In the genomic region with DNA sequence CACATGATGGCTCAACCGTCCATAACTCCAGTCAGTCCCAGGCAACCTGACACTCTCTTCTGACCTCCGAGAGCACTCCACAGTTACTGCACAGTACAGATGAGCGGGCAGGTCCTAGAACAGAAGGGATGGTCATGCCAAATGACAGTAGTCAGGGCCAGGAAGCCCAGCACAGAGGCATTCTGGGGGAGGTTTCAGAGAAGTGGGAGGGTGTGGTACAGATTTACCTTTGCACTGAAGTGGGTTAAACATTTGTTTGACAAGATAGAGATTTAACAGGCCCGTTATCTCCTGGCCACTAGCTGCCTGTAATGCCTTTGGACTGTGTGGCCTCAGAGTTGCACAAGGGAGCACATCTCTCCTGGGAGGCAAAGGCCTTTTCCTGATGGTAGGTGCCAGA, we compare ENCODE assay signal across 17 mouse cellular contexts. TPM values are rescaled to one million over a fixed set of nuclear protein-coding genes. Genes with fewer than 3 reads are reported as not detected.
A peak's percentile ranks its signal among the peaks of the same experiment; 100 is the strongest.
DNase-seq lines count a peak whose midpoint lies in the region; ATAC-seq and TF ChIP-seq lines count a peak whose summit lies in the region.
"Had no signal": no experiment of that assay in that cellular context is flagged by ENCODE, and none has a peak within 500 bp of the region (broad histone marks: within the 10 kb centered on the region; RNA-seq: fewer than 3 reads in every experiment).

No protein-coding gene starts in this region.

- peak overlapping the region; percentile 72 for H3K27ac ChIP-seq in left cerebral cortex, adult 2 months
- peak overlapping the region; percentile 12; the same call in 1 of the 2 replicates for H3K27ac ChIP-seq in liver, postnatal 0 days (ENCODE audit: low read depth)
- H3K27ac ChIP-seq in forebrain, embryonic 10.5 days: no peak overlapping the region
- H3K27ac ChIP-seq: embryonic facial prominence, embryonic 13.5 days; heart, embryonic 15.5 days; hindbrain, embryonic 12.5 days; neural tube, embryonic 12.5 days had no signal

- no peak for DNase-seq in left cerebral cortex, adult 2 months (ENCODE audit: extremely low spot score in 1 of 2, low spot score in 2 of 2)
- no peak for DNase-seq in left cerebral cortex, adult 8-10 months (ENCODE audit: low spot score in 2 of 2)
- peak; percentile 86 to 89 for DNase-seq in kidney, adult 8-10 months
- DNase-seq in kidney, postnatal 25 days: peak; percentile 66 to 87
- DNase-seq in liver, postnatal 0 days: peak; percentile 45
- no peak for DNase-seq in spleen, postnatal 10 days (ENCODE audit: low spot score in 2 of 2)
- DNase-seq in heart, postnatal 14 days: no peak
- no peak for DNase-seq in forebrain, embryonic 10.5 days (ENCODE audit: extremely low spot score, low spot score)
- DNase-seq: cerebellum, postnatal 14 days; heart, adult 11 months; lung, postnatal 36 days had no signal

- no peak overlapping the region for H3K4me2 ChIP-seq in liver, postnatal 0 days (ENCODE audit: low read depth, low read length)
- H3K4me2 ChIP-seq: embryonic facial prominence, embryonic 13.5 days; heart, embryonic 15.5 days; hindbrain, embryonic 12.5 days; neural tube, embryonic 12.5 days had no signal

- no peak overlapping the region for H3K9ac ChIP-seq in liver, postnatal 0 days (replicated peaks)
- H3K9ac ChIP-seq: embryonic facial prominence, embryonic 13.5 days; heart, embryonic 15.5 days; hindbrain, embryonic 12.5 days; neural tube, embryonic 12.5 days had no signal

- H3K36me3 ChIP-seq in liver, postnatal 0 days (replicated peaks; ENCODE audit: insufficient read depth, low read length): peaks cover 23% of the 10 kb centered on the region
- peaks cover 18% of the 10 kb centered on the region for H3K36me3 ChIP-seq in forebrain, embryonic 10.5 days (replicated peaks)

- ATAC-seq in liver, postnatal 0 days: peak; percentile 94
- ATAC-seq: inflammation-experienced regulatory T-cells, adult 6 months had no signal

- no peaks in the 10 kb centered on the region for H3K27me3 ChIP-seq in liver, postnatal 0 days (ENCODE audit: insufficient read depth, low read length)
- no peaks in the 10 kb centered on the region for H3K27me3 ChIP-seq in forebrain, embryonic 10.5 days (ENCODE audit: poor library complexity, severe bottlenecking)
- H3K27me3 ChIP-seq: embryonic facial prominence, embryonic 13.5 days; heart, embryonic 15.5 days; hindbrain, embryonic 12.5 days; neural tube, embryonic 12.5 days had no signal

- H3K9me3 ChIP-seq in liver, postnatal 0 days (ENCODE audit: low read length): no peaks in the 10 kb centered on the region
- H3K9me3 ChIP-seq in forebrain, embryonic 10.5 days: no peaks in the 10 kb centered on the region
- H3K9me3 ChIP-seq: embryonic facial prominence, embryonic 13.5 days; heart, embryonic 15.5 days; neural tube, embryonic 12.5 days had no signal

- TF ChIP-seq CTCF in left cerebral cortex, adult 2 months (IDR thresholded peaks at IDR 0.05): no peak
- no peak for TF ChIP-seq CTCF in liver, postnatal 0 days (IDR thresholded peaks at IDR 0.05; ENCODE audit: low read depth)

- no peak overlapping the region for H3K4me3 ChIP-seq in left cerebral cortex, adult 2 months
- no peak overlapping the region for H3K4me3 ChIP-seq in liver, postnatal 0 days (ENCODE audit: low read depth, low read length)
- H3K4me3 ChIP-seq in forebrain, embryonic 10.5 days: no peak overlapping the region
- H3K4me3 ChIP-seq: embryonic facial prominence, embryonic 13.5 days; heart, embryonic 15.5 days; hindbrain, embryonic 12.5 days; neural tube, embryonic 12.5 days had no signal

- 60% methylated on average over 4 of the region's 4 CpGs for WGBS in liver, postnatal 0 days (ENCODE audit: insufficient replicate concordance)
- 87% methylated on average over 4 of the region's 4 CpGs for WGBS in forebrain, embryonic 10.5 days

- TF ChIP-seq EP300 in liver, postnatal 0 days (IDR thresholded peaks at IDR 0.05; ENCODE audit: low read depth): no peak

- peaks cover 18% of the 10 kb centered on the region for H3K4me1 ChIP-seq in liver, postnatal 0 days (ENCODE audit: insufficient read depth)
- H3K4me1 ChIP-seq in forebrain, embryonic 10.5 days: no peaks in the 10 kb centered on the region
- H3K4me1 ChIP-seq: embryonic facial prominence, embryonic 13.5 days; hindbrain, embryonic 12.5 days; neural tube, embryonic 12.5 days had no signal

- intact Hi-C loops in left cerebral cortex, adult 2 months (cut with DNase I): no loop called here
- intact Hi-C loops in heart, postnatal 14 days (cut with DNase I): no loop called here

RNA-seq across cellular contexts. Expression of a gene that starts 13.3 kb away (rescaled TPM):
- total RNA-seq in left cerebral cortex, adult 2 months (2021): 10 to 100 TPM; 74.0 to 79.1 TPM
- total RNA-seq in left cerebral cortex, adult 8-10 months (2022): 10 to 100 TPM; 60.6 to 68.7 (median 64.5) TPM
- 1.0 and 1.7 TPM in 2 replicates for polyA plus RNA-seq in liver, postnatal 0 days (2015; fragmentation: Nextera tagmentation; extraction: Ambion mirVana)
- 10 to 100 TPM; 12.1 to 13.7 TPM for total RNA-seq in heart, postnatal 14 days (2021)
- 1.1 and 1.4 TPM in 2 replicates for polyA plus RNA-seq in forebrain, embryonic 10.5 days (2016; fragmentation: Nextera tagmentation; extraction: Ambion mirVana)

RNA-seq across cellular contexts. Expression of a gene that starts 32.5 kb away (rescaled TPM):
- under 1 TPM in 1 of 2 experiments, not detected in 1; 0.32 TPM for total RNA-seq in left cerebral cortex, adult 2 months (2021)
- total RNA-seq in left cerebral cortex, adult 8-10 months (2022): under 1 TPM in 3 of 4 experiments, not detected in 1; 0.19 to 0.39 (median 0.27) TPM
- polyA plus RNA-seq in liver, postnatal 0 days (2015; fragmentation: Nextera tagmentation; extraction: Ambion mirVana): 5.7 and 6.7 TPM in 2 replicates
- total RNA-seq in heart, postnatal 14 days (2021): 10 to 100 TPM in 1 of 2 experiments, 1 to 10 TPM in 1; 8.9 to 15.2 TPM
- polyA plus RNA-seq in forebrain, embryonic 10.5 days (2016; fragmentation: Nextera tagmentation; extraction: Ambion mirVana): 0.21 and 0.46 TPM in 2 replicates
- total RNA-seq: MEL had no signal

Comparison
In these comparisons a context has a peak if more than half of its experiments do, and no peak if none do; other contexts are left out.
1. DNase-seq: peak in kidney, adult 8-10 months (2 of 2), kidney, postnatal 25 days (2 of 2) and liver, postnatal 0 days (single experiment); none in left cerebral cortex, adult 2 months (0 of 2), left cerebral cortex, adult 8-10 months (0 of 2), spleen, postnatal 10 days (0 of 2), heart, postnatal 14 days (0 of 2) and forebrain, embryonic 10.5 days (single experiment).
2. RNA of a gene that starts 13.3 kb away (total RNA-seq): 74.0 to 79.1 TPM in left cerebral cortex, adult 2 months and 60.6 to 68.7 TPM in left cerebral cortex, adult 8-10 months; 12.1 to 13.7 TPM in heart, postnatal 14 days; every median in the first group is over 4 times any median in the second.
3. RNA of a gene that starts 32.5 kb away (total RNA-seq): 8.9 to 15.2 TPM in heart, postnatal 14 days; 0.32 TPM in left cerebral cortex, adult 2 months and 0.19 to 0.39 TPM in left cerebral cortex, adult 8-10 months; every median in the first group is over 4 times any median in the second.